Mouse (Mus musculus) embryo, embryonic 10.5 days (tissue): ENCODE measurements around the gene Gucy2g.

Source experiments
- DNase-seq: peaks from one replicate; pipeline ENCODE4 v3.0.0-alpha.2; 2015; ENCODE audit warnings: low spot score

Gene Gucy2g

GRCm38 (mm10) chr19:55241186-55241645 is at the start of gene Gucy2g:
Gene Gucy2g, minus strand, starts transcription at chr19:55241236.
- DNase-seq: no peak

GRCm38 (mm10) chr19:55288974-55289373 is 47.9 kb upstream of the Gucy2g start:
- no peak for DNase-seq

- DNase-seq: no peak
Observed at GRCm38 (mm10) chr19:55286034-55286433, 45.0 kb upstream of the Gucy2g start.

- DNase-seq: no peak
Observed at GRCm38 (mm10) chr19:55284093-55284492, 43.1 kb upstream of the Gucy2g start.

- DNase-seq: no peak
Observed at GRCm38 (mm10) chr19:55276770-55277169, 35.7 kb upstream of the Gucy2g start.

- no peak for DNase-seq
Observed at GRCm38 (mm10) chr19:55276100-55276499, 35.1 kb upstream of the Gucy2g start.

- no peak for DNase-seq
Observed at GRCm38 (mm10) chr19:55273340-55273739, 32.3 kb upstream of the Gucy2g start.

GRCm38 (mm10) chr19:55271448-55271847 is 30.4 kb upstream of the Gucy2g start:
- DNase-seq: peak; percentile 7

GRCm38 (mm10) chr19:55269051-55269450 is 28.0 kb upstream of the Gucy2g start:
- no peak for DNase-seq

GRCm38 (mm10) chr19:55268150-55268549 is 27.1 kb upstream of the Gucy2g start:
- no peak for DNase-seq

GRCm38 (mm10) chr19:55266786-55267185 is 25.8 kb upstream of the Gucy2g start:
- no peak for DNase-seq

GRCm38 (mm10) chr19:55265269-55265668 is 24.2 kb upstream of the Gucy2g start:
- no peak for DNase-seq

GRCm38 (mm10) chr19:55260389-55261184 is 19.6 kb upstream of the Gucy2g start:
- DNase-seq: peak; percentile 4

GRCm38 (mm10) chr19:55258514-55258913 is 17.5 kb upstream of the Gucy2g start:
- DNase-seq: no peak

- DNase-seq: no peak
Observed at GRCm38 (mm10) chr19:55257656-55258375, 16.8 kb upstream of the Gucy2g start.

- DNase-seq: no peak
Observed at GRCm38 (mm10) chr19:55256156-55256555, 15.1 kb upstream of the Gucy2g start.

GRCm38 (mm10) chr19:55254513-55255016 is 13.5 kb upstream of the Gucy2g start:
- peak; percentile 83 for DNase-seq

- DNase-seq: peak; percentile 67
Observed at GRCm38 (mm10) chr19:55253570-55254441, 12.8 kb upstream of the Gucy2g start.

GRCm38 (mm10) chr19:55253239-55253569 is 12.2 kb upstream of the Gucy2g start:
- DNase-seq: no peak

GRCm38 (mm10) chr19:55251383-55252124 is 10.5 kb upstream of the Gucy2g start, which contains the start of gene Acsl5:
Gene Acsl5, plus strand, starts transcription at chr19:55251938.
- no peak for DNase-seq

GRCm38 (mm10) chr19:55250451-55250850 is 9.4 kb upstream of the Gucy2g start:
- DNase-seq: no peak
